Mouse (Mus musculus): ENCODE results near the gene Xkrx. TPM values are rescaled to one million over a fixed set of nuclear protein-coding genes. Genes with fewer than 3 reads are reported as not detected.

Xkrx gene
- 23.0 to 29.0 TPM (median 24.8 TPM) in 4 replicates for total RNA-seq (2023)

DNA sequence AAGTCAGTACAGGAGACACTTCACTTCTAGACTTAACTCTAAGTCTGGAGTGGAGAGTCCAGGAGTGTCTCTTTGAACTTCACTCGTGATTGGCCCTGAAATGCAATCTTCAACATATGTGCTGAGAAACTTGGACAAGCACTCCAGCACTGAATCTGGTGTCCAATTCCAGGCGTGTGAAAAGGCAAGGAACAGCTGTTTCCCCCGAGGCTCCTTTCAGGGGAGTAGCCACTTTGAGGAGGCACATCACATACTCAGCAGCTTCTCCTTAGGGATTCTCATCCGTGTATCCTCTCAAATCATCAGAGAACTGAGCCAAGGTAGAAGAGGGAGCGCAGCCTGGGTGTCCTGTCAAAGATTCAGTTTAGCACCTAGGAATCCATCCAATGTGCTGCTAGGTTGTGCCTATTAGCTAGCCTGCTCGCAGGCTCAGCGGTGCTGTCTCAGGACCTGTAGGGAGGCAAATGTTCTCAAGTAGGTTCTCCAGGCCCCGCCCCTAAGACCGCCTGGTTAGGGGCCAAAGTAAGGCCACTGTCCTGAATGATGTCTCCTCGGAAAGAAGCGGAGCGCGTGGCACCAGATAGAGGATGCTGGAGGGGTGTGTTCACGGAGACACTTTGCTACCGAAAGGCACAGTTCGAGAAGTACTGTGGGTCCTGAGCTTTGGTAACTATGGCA, at the start of gene Xkrx:
Gene Xkrx, minus strand, starts transcription at position 34 of the 678 bp plus-strand sequence.

GRCm38 (mm10) chrX:134187201-134187600, 25.3 kb upstream of the Xkrx start, which contains the start of gene Arl13a:
Arl13a (plus strand) TSS chrX:134187501.

Other genes starting within 250 kb of the Xkrx start
- 0.24 to 0.58 TPM (median 0.27 TPM) in 4 replicates for gene Sytl4, start 180.3 kb downstream of the Xkrx start, total RNA-seq (2023)
- gene Cstf2, start 102.9 kb downstream of the Xkrx start, total RNA-seq (2023): 37.8 to 56.8 TPM (median 51.0 TPM) in 4 replicates
- not detected in 4 replicates for gene Arl13a, start 25.4 kb upstream of the Xkrx start, total RNA-seq (2023)
- gene Nox1, start 59.9 kb upstream of the Xkrx start, total RNA-seq (2023): 1.3 to 1.6 TPM (median 1.4 TPM) in 4 replicates
- gene Trmt2b, start 114.9 kb upstream of the Xkrx start, total RNA-seq (2023): 27.4 to 32.0 TPM (median 29.4 TPM) in 4 replicates
- not detected in 4 replicates for gene Tmem35a, start 133.1 kb upstream of the Xkrx start, total RNA-seq (2023)
- gene Cenpi, start 146.0 kb upstream of the Xkrx start, total RNA-seq (2023): 1.2 to 2.6 TPM (median 1.7 TPM) in 4 replicates
- not detected in 4 replicates for gene Drp2, start 242.5 kb upstream of the Xkrx start, total RNA-seq (2023)